In genomic region chr12:85510013-85510412, GRCm38 (mm10) we compare ENCODE assay signal across 23 mouse cellular contexts.
"Had no signal": no experiment of that assay in that cellular context is flagged by ENCODE, and none has a peak within 500 bp of the region (broad histone marks: within the 10 kb centered on the region; RNA-seq: fewer than 3 reads in every experiment).

No protein-coding gene starts in this region.

- H3K9me3 ChIP-seq: kidney, embryonic 15.5 days; limb, embryonic 10.5 days; liver, embryonic 13.5 days; liver, embryonic 15.5 days had no signal

- H3K36me3 ChIP-seq: heart, embryonic 10.5 days; heart, embryonic 12.5 days; hindbrain, embryonic 10.5 days; hindbrain, embryonic 12.5 days; intestine, embryonic 15.5 days; kidney, embryonic 15.5 days; limb, embryonic 10.5 days; limb, embryonic 12.5 days; liver, embryonic 13.5 days; liver, embryonic 15.5 days had no signal

- H3K4me3 ChIP-seq: heart, embryonic 10.5 days; heart, embryonic 12.5 days; hindbrain, embryonic 10.5 days; hindbrain, embryonic 12.5 days; intestine, embryonic 15.5 days; kidney, embryonic 15.5 days; left cerebral cortex, adult 2 months; limb, embryonic 10.5 days; limb, embryonic 12.5 days; liver, embryonic 13.5 days; liver, embryonic 15.5 days had no signal

- H3K27ac ChIP-seq: heart, embryonic 10.5 days; hindbrain, embryonic 10.5 days; hindbrain, embryonic 12.5 days; hindbrain, embryonic 14.5 days; intestine, embryonic 15.5 days; kidney, embryonic 15.5 days; kidney, postnatal 0 days; left cerebral cortex, adult 2 months; limb, embryonic 10.5 days; limb, embryonic 12.5 days; liver, embryonic 13.5 days; liver, embryonic 15.5 days had no signal

- H3K4me1 ChIP-seq: heart, embryonic 10.5 days; heart, embryonic 12.5 days; hindbrain, embryonic 12.5 days; intestine, embryonic 15.5 days; kidney, embryonic 15.5 days; limb, embryonic 10.5 days; liver, embryonic 13.5 days; liver, embryonic 15.5 days had no signal

- DNase-seq: gastrocnemius, postnatal 14 days; gastrocnemius, postnatal 36 days; heart, postnatal 10 days; heart, postnatal 4 days; kidney, adult 11 months; kidney, adult 2 months; kidney, adult 9 months; kidney, postnatal 14 days; kidney, postnatal 36 days; liver; liver, embryonic 13.5 days had no signal

- H3K9ac ChIP-seq: heart, embryonic 12.5 days; hindbrain, embryonic 12.5 days; hindbrain, embryonic 14.5 days; intestine, embryonic 15.5 days; kidney, embryonic 15.5 days; limb, embryonic 12.5 days; liver, embryonic 13.5 days; liver, embryonic 15.5 days had no signal

- H3K27me3 ChIP-seq: heart, embryonic 12.5 days; hindbrain, embryonic 12.5 days; intestine, embryonic 15.5 days; kidney, embryonic 15.5 days; limb, embryonic 12.5 days; liver, embryonic 13.5 days; liver, embryonic 15.5 days had no signal
